Mouse (Mus musculus) erythroblast, embryonic 14.5 days (primary cell): Measurements from ENCODE around the gene Arpp21. TPM values are rescaled to one million over a fixed set of nuclear protein-coding genes. Genes with fewer than 3 reads are reported as not detected.
"Not testable (repeated sequence)": the region's sequence is repeated elsewhere in the genome, so short reads cannot be mapped to it uniquely, and the experiment has no call there.

Experiments used
- H3K27me3 ChIP-seq: 2 replicates; pipeline ENCODE4 v1.6.1; 2012; ENCODE audit warnings: inconsistent platforms; ENCODE audit not compliant: control insufficient read depth
- H3K36me3 ChIP-seq: 2 replicates; pipeline ENCODE4 v1.6.1; 2012; ENCODE audit warnings: mild to moderate bottlenecking, inconsistent platforms; ENCODE audit not compliant: control insufficient read depth
- H3K4me1 ChIP-seq: 2 replicates; pipeline ENCODE4 v1.6.1; 2012; ENCODE audit warnings: inconsistent platforms; ENCODE audit not compliant: control insufficient read depth
- H3K4me3 ChIP-seq: replicated peaks from 2 replicates; pipeline ENCODE3; 2012; ENCODE audit warnings: moderate library complexity, mild to moderate bottlenecking, inconsistent platforms
- H3K9me3 ChIP-seq: 2 replicates; pipeline ENCODE4 v1.6.1; 2012; ENCODE audit warnings: low read length, inconsistent platforms, mixed read lengths; ENCODE audit not compliant: control insufficient read depth
- GATA1 ChIP-seq: IDR thresholded peaks from 2 replicates; pipeline ENCODE4 v1.6.1; 2012; ENCODE audit warnings: low read length, inconsistent platforms, mixed read lengths
- TAL1 ChIP-seq: IDR thresholded peaks from 3 replicates; pipeline ENCODE4 v1.6.1; 2012; ENCODE audit warnings: low read length, inconsistent platforms, mixed read lengths
- polyA plus RNA-seq: library from polyadenylated mRNA; stranded (reverse); fragments of >175 nt; gene quantifications from 2 replicates; pipeline ENCODE4 v1.2.3, GENCODE M21; 2012

Gene Arpp21
- polyA plus RNA-seq, 1 experiment = 0.03 TPM

- no peaks in the 10 kb centered on the region for H3K4me1 ChIP-seq
- no peaks in the 10 kb centered on the region for H3K27me3 ChIP-seq
- H3K9me3 ChIP-seq = no peaks in the 10 kb centered on the region
- H3K4me3 ChIP-seq = no peak overlapping the region
- TF ChIP-seq GATA1 (no peak), TAL1 (no peak)
- no peaks in the 10 kb centered on the region for H3K36me3 ChIP-seq
Observed at GRCm38 (mm10) chr9:112060696-112061425, 174.9 kb downstream of the Arpp21 start.

GRCm38 (mm10) chr9:112054807-112055381 lies 180.8 kb downstream of the Arpp21 start:
- Histone ChIP-seq H3K4me1 (no peaks in the 10 kb centered on the region), H3K9me3 (no peaks in the 10 kb centered on the region), H3K36me3 (no peaks in the 10 kb centered on the region), H3K27me3 (no peaks in the 10 kb centered on the region), H3K4me3 (no peak overlapping the region)
- TF ChIP-seq TAL1 (no peak), GATA1 (no peak)

DNA sequence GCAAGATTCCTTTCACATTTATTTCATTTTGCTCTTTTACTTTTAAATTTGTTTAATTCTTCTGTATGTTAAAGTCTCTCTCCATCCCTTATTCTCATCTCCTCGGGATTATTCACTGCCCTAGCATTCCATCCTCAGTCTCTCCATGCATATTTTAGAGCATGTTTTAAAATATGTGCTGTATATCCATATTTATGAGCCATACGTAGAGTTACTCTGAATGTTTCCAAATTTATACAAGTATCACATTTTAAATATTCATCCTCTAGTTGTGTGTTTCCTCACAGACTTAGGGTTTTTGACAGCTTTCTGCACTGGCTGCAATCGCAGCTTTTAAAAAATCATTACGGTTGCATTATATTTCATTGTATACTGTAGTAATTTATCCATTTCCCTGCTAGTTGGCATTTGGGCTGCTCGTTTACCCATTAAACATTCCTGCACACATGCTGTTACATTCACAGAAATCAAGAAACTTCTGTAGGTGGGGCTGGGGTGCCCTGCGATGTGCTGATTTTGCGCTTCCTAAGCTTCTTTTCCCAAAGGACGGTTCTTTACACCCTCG lies 187.8 kb downstream of the Arpp21 start:
- Histone ChIP-seq H3K9me3 (no peaks in the 10 kb centered on the region), H3K4me3 (no peak overlapping the region), H3K36me3 (no peaks in the 10 kb centered on the region), H3K4me1 (no peaks in the 10 kb centered on the region), H3K27me3 (no peaks in the 10 kb centered on the region)
- TF ChIP-seq TAL1 = no peak
- no peak for TF ChIP-seq GATA1

DNA sequence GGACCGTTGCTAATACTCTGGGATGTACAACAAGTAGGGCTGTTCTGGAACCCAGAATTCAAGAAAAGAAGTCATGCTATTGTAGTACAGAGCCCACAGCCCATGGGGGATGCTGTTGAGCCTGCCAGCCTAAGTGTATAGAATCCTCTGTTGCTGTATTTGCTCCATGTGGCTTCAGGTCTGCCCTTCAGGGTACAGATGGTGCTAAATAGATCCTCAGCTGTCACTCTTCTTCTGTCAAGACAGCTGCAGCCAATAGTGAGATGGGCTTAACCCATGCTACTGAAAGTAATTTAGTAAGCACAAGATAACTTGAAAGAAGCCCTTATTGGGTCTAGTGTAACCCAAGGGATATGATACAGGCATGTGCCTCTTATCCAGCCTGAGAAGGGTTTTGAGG lies 195.2 kb downstream of the Arpp21 start:
- TF ChIP-seq GATA1 (no peak), TAL1 (no peak)
- Histone ChIP-seq H3K27me3 (no peaks in the 10 kb centered on the region), H3K9me3 (no peaks in the 10 kb centered on the region), H3K36me3 (no peaks in the 10 kb centered on the region), H3K4me3 (no peak overlapping the region), H3K4me1 (no peaks in the 10 kb centered on the region)

- no peaks in the 10 kb centered on the region for H3K27me3 ChIP-seq
- no peak for TF ChIP-seq TAL1
- no peak for TF ChIP-seq GATA1
- no peaks in the 10 kb centered on the region for H3K4me1 ChIP-seq
- H3K9me3 ChIP-seq = no peaks in the 10 kb centered on the region
- no peak overlapping the region for H3K4me3 ChIP-seq
- no peaks in the 10 kb centered on the region for H3K36me3 ChIP-seq
Observed at GRCm38 (mm10) chr9:112037732-112038131, 198.0 kb downstream of the Arpp21 start.

DNA sequence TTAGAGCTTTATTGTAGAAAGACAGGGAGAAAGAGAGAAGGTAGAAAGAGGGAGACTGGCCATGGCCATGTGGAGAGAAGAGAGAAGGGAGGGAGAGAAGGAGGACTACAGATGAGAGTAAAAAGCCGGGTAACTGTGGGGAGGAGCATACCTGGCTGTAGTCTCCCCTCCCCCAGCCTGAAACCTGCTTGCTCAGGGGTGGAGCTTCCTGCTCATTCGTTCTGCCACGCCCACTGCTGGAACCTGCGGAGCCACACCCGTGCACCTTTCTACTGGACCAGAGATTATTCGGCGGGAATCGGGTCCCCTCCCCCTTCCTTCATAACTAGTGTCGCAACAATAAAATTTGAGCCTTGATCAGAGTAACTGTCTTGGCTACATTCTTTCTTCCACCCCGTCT lies 201.9 kb downstream of the Arpp21 start:
- H3K4me3 ChIP-seq, H3K27me3 ChIP-seq, H3K4me1 ChIP-seq, H3K9me3 ChIP-seq, H3K36me3 ChIP-seq: not testable (repeated sequence)

- no peaks in the 10 kb centered on the region for H3K27me3 ChIP-seq
- no peaks in the 10 kb centered on the region for H3K4me1 ChIP-seq
- H3K4me3 ChIP-seq = no peak overlapping the region
- no peaks in the 10 kb centered on the region for H3K9me3 ChIP-seq
- H3K36me3 ChIP-seq = no peaks in the 10 kb centered on the region
- TF ChIP-seq GATA1 (no peak), TAL1 (no peak)
Observed at GRCm38 (mm10) chr9:112032169-112032568, 203.6 kb downstream of the Arpp21 start.

- Histone ChIP-seq H3K4me1 (no peaks in the 10 kb centered on the region), H3K27me3 (no peaks in the 10 kb centered on the region), H3K36me3 (no peaks in the 10 kb centered on the region), H3K9me3 (no peaks in the 10 kb centered on the region; the same call in 1 of the 2 replicates), H3K4me3 (no peak overlapping the region)
- TF ChIP-seq GATA1 = no peak
- TF ChIP-seq TAL1 = no peak
Observed at GRCm38 (mm10) chr9:112023562-112024015, 212.1 kb downstream of the Arpp21 start.

DNA sequence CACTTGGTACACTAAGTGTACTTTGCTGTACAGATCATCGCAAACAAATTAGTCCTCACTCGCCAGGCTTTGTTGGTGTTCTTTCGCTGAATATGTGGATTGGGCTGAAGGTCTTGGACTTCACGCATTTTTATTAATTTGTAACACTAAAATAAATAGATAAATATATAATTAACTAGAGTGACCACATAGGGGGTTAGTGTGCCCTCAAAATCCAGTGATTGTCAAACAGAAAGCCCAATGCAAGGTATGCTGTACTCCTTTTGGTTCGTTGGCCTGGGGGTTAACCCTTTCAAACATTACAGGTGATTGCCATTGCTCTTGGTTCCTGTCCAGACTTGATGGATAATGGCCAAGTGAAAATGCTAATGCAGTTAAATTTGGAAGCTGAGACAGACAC lies 212.6 kb downstream of the Arpp21 start:
- no peak for TF ChIP-seq TAL1
- no peak for TF ChIP-seq GATA1
- H3K4me3 ChIP-seq = no peak overlapping the region

More for the DNA sequence above, 212.6 kb downstream of the Arpp21 start:
- no peaks in the 10 kb centered on the region for H3K4me1 ChIP-seq
- H3K36me3 ChIP-seq = no peaks in the 10 kb centered on the region
- no peaks in the 10 kb centered on the region; the same call in 1 of the 2 replicates for H3K9me3 ChIP-seq
- H3K27me3 ChIP-seq = no peaks in the 10 kb centered on the region
